Mouse (Mus musculus) thymus, adult 2 months (tissue): ENCODE measurements around the gene Lrrc8e.

Experiments
- CTCF ChIP-seq: fragments of 200-500 bp; IDR thresholded peaks from 2 replicates; pipeline ENCODE4 v1.5.1; 2012; ENCODE audit warnings: mild to moderate bottlenecking, control low read depth, low read length, moderate library complexity, borderline replicate concordance; ENCODE audit not compliant: control insufficient read depth, poor library complexity, insufficient read depth; ENCODE audit errors: extremely low read depth
- POLR2A ChIP-seq: fragments of 200-500 bp; IDR thresholded peaks from 2 replicates; pipeline ENCODE4 v1.6.1; 2012; ENCODE audit warnings: mild to moderate bottlenecking, low read length, control low read depth, moderate library complexity; ENCODE audit not compliant: control insufficient read depth, poor library complexity, insufficient read depth; ENCODE audit errors: extremely low read depth

- TF ChIP-seq CTCF, result no peak
- no peak for TF ChIP-seq POLR2A
Observed at GRCm38 (mm10) chr8:4269609-4270008, 43.0 kb downstream of the Lrrc8e start.
